Mouse (Mus musculus) CH12.LX (cell line): ENCODE data around the gene Rsrp1. TPM values are rescaled to one million over a fixed set of nuclear protein-coding genes. Genes with fewer than 3 reads are reported as not detected.

Experiments used
- DNase-seq: peaks from one replicate; pipeline ENCODE4 v3.0.0-alpha.2; 2013; ENCODE audit errors: extremely low read depth
- H3K27ac ChIP-seq: 2 replicates; pipeline ENCODE4 v1.5.1; 2012; ENCODE audit warnings: low read depth, mild to moderate bottlenecking, control low read depth, moderate library complexity; ENCODE audit not compliant: insufficient read depth
- H3K27me3 ChIP-seq: replicated peaks from 2 replicates; pipeline ENCODE3; 2012; ENCODE audit warnings: inconsistent platforms
- H3K36me3 ChIP-seq, 2 experiments: replicated peaks in 1 of 2; 2 replicates each; pipeline versions ENCODE3 to v1.6.1; 2012; ENCODE audit warnings: inconsistent platforms in 1 of 2, low read length in 1 of 2, mild to moderate bottlenecking in 1 of 2, mixed read lengths in 1 of 2, moderate library complexity in 1 of 2; ENCODE audit not compliant: control insufficient read depth in 1 of 2, insufficient read depth in 1 of 2
- H3K4me1 ChIP-seq, 2 experiments: 2 replicates each; pipeline ENCODE4 v1.6.1; 2012; ENCODE audit warnings: inconsistent platforms in 1 of 2, moderate library complexity in 1 of 2; ENCODE audit not compliant: insufficient read depth in 2 of 2, control insufficient read depth in 1 of 2
- H3K4me2 ChIP-seq: 2 replicates; pipeline ENCODE4 v1.6.1; 2012; ENCODE audit warnings: low read depth, mild to moderate bottlenecking, control low read depth; ENCODE audit not compliant: poor library complexity, insufficient read depth, severe bottlenecking
- H3K4me3 ChIP-seq, 3 experiments: fragments of 150-350 bp in 1 of 3; sonication (generic) in 1 of 3; replicated peaks in 1 of 3; 2 replicates each; pipeline versions ENCODE3 to v1.5.1; 2011 to 2012; ENCODE audit warnings: low read depth in 2 of 3, low read length in 2 of 3, mild to moderate bottlenecking in 2 of 3, moderate library complexity in 2 of 3, control low read depth in 1 of 3, improper control_type of control experiment in 1 of 3, inconsistent platforms in 1 of 3, mixed read lengths in 1 of 3; ENCODE audit not compliant: poor library complexity in 1 of 3
- H3K79me2 ChIP-seq: replicated peaks from 2 replicates; pipeline ENCODE4 v1.6.1; 2012; ENCODE audit warnings: mild to moderate bottlenecking, moderate library complexity; ENCODE audit not compliant: control insufficient read depth, poor library complexity, insufficient read depth, severe bottlenecking; ENCODE audit errors: extremely low read depth
- H3K9ac ChIP-seq: 2 replicates; pipeline ENCODE4 v1.6.1; 2012; ENCODE audit warnings: low read depth, mild to moderate bottlenecking, control low read depth, moderate library complexity; ENCODE audit not compliant: insufficient read depth
- H3K9me3 ChIP-seq: replicated peaks from 2 replicates; pipeline ENCODE3; 2012; ENCODE audit warnings: low read length, inconsistent platforms, mixed read lengths
- BHLHE40 ChIP-seq: IDR thresholded peaks from 2 replicates; pipeline ENCODE4 v1.6.1; 2011; ENCODE audit warnings: mild to moderate bottlenecking, low read depth, low read length, improper control_type of control experiment
- CTCF ChIP-seq, 2 experiments: IDR thresholded peaks in 1 of 2; conservative IDR thresholded peaks in 1 of 2; 2 replicates each; pipeline ENCODE4 v1.5.1; 2011 to 2012; ENCODE audit warnings: low read depth in 2 of 2, low read length in 2 of 2, improper control_type of control experiment in 1 of 2, inconsistent platforms in 1 of 2, mild to moderate bottlenecking in 1 of 2, moderate library complexity in 1 of 2
- ELF1 ChIP-seq: IDR thresholded peaks from 2 replicates; pipeline ENCODE4 v1.6.1; 2014; ENCODE audit warnings: low read depth, mild to moderate bottlenecking, inconsistent platforms, low read length, improper control_type of control experiment
- IRF4 ChIP-seq: IDR thresholded peaks from 2 replicates; pipeline ENCODE4 v1.6.1; 2014; ENCODE audit warnings: low read depth, mild to moderate bottlenecking, inconsistent platforms, low read length, improper control_type of control experiment
- MAFK ChIP-seq: IDR thresholded peaks from 2 replicates; pipeline ENCODE4 v1.6.1; 2011; ENCODE audit warnings: low read length, improper control_type of control experiment; ENCODE audit not compliant: insufficient replicate concordance
- MAX ChIP-seq: IDR thresholded peaks from 2 replicates; pipeline ENCODE4 v1.6.1; 2011; ENCODE audit warnings: low read length, improper control_type of control experiment
- MAZ ChIP-seq: IDR thresholded peaks from 2 replicates; pipeline ENCODE4 v1.6.1; 2012; ENCODE audit warnings: low read depth, mild to moderate bottlenecking, inconsistent platforms, low read length, improper control_type of control experiment, moderate library complexity
- MEF2A ChIP-seq: IDR thresholded peaks from 2 replicates; pipeline ENCODE4 v1.6.1; 2014; ENCODE audit warnings: low read depth, mild to moderate bottlenecking, inconsistent platforms, low read length, improper control_type of control experiment, borderline replicate concordance
- NELFE ChIP-seq: IDR thresholded peaks from 2 replicates; pipeline ENCODE4 v1.6.1; 2011; ENCODE audit warnings: low read depth, low read length, improper control_type of control experiment
- PAX5 ChIP-seq: IDR thresholded peaks from 2 replicates; pipeline ENCODE4 v1.6.1; 2012; ENCODE audit warnings: low read length, inconsistent platforms, mixed read lengths
- RCOR1 ChIP-seq: conservative IDR thresholded peaks from 2 replicates; pipeline ENCODE4 v1.6.1; 2012; ENCODE audit warnings: low read depth, mild to moderate bottlenecking, inconsistent platforms, low read length, improper control_type of control experiment
- SMC3 ChIP-seq: IDR thresholded peaks from 2 replicates; pipeline ENCODE4 v1.6.1; 2011; ENCODE audit warnings: low read depth, low read length, improper control_type of control experiment
- USF2 ChIP-seq: conservative IDR thresholded peaks from 2 replicates; pipeline ENCODE4 v1.6.1; 2011; ENCODE audit warnings: low read depth, low read length, improper control_type of control experiment
- ZC3H11A ChIP-seq: IDR thresholded peaks from 2 replicates; pipeline ENCODE4 v1.6.1; 2012; ENCODE audit warnings: low read depth, mild to moderate bottlenecking, inconsistent platforms, low read length, improper control_type of control experiment
- dilution Hi-C: fragments of 300-500 bp; cut with MboI; formaldehyde crosslinking; loops from 2 replicates; pipeline ENCODE4 v1.14.3; 2020; ENCODE audit warnings: low sequenced_read_pairs; ENCODE audit not compliant: extremely low pct_unique_long_range_greater_than_20kb, extremely low pct_ligation_motif_present
- in situ Hi-C: fragments of 300-500 bp; cut with MboI; formaldehyde crosslinking; loops from 3 replicates; pipeline ENCODE4 v1.14.3; 2019; ENCODE audit warnings: low sequenced_read_pairs, low pct_ligation_motif_present, low pct_unique_long_range_greater_than_20kb, mixed read lengths
- polyA plus RNA-seq: library from polyadenylated mRNA; unstranded; fragments of >175 nt; gene quantifications from 2 replicates; pipeline ENCODE4 v1.2.1, GENCODE M21; 2012; ENCODE audit warnings: low read depth; ENCODE audit not compliant: insufficient read length
- total RNA-seq, 2 experiments: library from RNA; depleted of rRNA; stranded (reverse); fragments of 300-350 nt in 1 of 2; fragments of >200 nt in 1 of 2; gene quantifications; 2 replicates each; pipeline ENCODE4 v1.2.3; 2012 to 2014

Rsrp1 gene
- total and polyA plus RNA-seq, 3 experiments = 51.2 to 69.4 (median 61.3) TPM

DNA sequence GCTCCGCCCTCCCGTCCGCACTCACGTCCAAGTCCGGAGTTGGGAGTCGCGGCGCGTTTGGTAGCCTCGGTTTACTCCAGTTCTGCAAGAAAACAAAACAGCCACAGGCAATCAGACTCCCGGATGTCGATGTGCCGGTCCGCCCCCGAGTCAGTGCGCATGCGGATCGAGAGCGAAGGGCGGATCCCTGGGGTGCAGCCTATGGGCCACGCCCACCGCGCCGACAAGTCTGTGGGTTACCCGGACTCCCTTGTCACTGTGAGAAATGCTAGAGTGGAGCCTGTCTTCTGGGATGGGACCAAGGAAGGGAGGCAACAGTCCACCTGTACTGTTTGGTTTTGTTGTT is 8.6 kb upstream of the Rsrp1 start, which contains the start of gene Tmem50a (continued):
- TF ChIP-seq MEF2A (no peak), CTCF (conservative IDR thresholded peaks at IDR 0.05 in 1 of 2, IDR thresholded peaks at IDR 0.05 in 1 of 2; ENCODE audit: low read depth in 2 of 2, low read length in 2 of 2) (no peak), ELF1 (peak; percentile 61), USF2 (no peak), NELFE (peak; percentile 67), ZC3H11A (no peak), PAX5 (no peak), RCOR1 (no peak)

DNA sequence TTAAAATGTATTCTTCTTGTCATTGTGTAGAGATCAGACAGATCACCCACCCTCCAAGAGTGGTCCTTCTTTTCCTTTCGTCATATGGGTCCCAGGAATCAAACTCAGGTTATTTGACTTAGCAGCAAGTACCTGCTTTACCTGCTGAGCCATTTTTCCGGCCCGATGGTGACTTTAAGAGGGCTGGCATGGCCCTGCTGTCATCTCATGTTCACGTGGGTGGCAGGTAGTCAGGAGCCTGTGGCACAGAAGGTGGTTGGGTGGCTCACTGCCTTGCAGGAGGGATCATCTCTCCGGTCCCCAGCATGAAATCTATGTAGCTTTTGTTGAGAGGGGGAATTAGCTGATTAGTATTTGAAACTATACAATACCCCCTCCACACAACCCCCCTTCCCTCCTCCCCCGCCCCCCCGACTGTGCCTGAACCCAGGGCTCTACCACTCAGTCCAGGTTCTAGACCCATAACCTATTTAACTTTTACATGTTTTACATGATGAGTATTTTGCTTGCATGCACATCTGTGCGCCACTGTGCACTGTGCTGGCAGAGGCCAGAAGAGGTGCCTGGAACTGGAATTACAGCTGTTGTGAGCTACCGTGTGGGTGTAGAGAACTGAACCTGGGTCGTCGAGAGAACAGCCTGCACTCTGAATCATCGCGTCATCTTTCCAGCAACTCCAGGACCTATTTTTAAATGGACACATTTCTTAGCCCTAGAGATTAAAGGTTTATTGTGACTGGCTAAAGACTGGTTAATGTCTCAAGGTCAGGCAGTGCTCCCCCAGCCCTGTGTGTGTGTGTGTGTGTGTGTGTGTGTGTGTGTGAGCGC is 8.0 kb upstream of the Rsrp1 start:
- H3K4me1 ChIP-seq = peaks cover 9 to 48% of the 10 kb centered on the region in 2 experiments
- TF ChIP-seq CTCF (conservative IDR thresholded peaks at IDR 0.05 in 1 of 2, IDR thresholded peaks at IDR 0.05 in 1 of 2; ENCODE audit: low read depth in 2 of 2, low read length in 2 of 2) = no peak
- no peak for TF ChIP-seq RCOR1
- no peak for TF ChIP-seq MAX
- no peak for TF ChIP-seq SMC3
- no peak for TF ChIP-seq MAFK
- no peak for TF ChIP-seq PAX5
- TF ChIP-seq, all 38 proteins: peak for 0
- peaks cover 0 to 7% of the 10 kb centered on the region in 2 experiments for H3K36me3 ChIP-seq
- no peak for DNase-seq
- peak overlapping the region; percentile 75 to 100 (median 93) for H3K4me3 ChIP-seq
- H3K79me2 ChIP-seq = peaks cover 14% of the 10 kb centered on the region
- 0 out of 2 replicates have a peak overlapping the region, but pooled peaks have one; percentile 16 for H3K9ac ChIP-seq
- dilution Hi-C loops = no loop called here
- H3K27ac ChIP-seq = no peak overlapping the region; the same call in 1 of the 2 replicates
- in situ Hi-C loops = no loop called here
- no peaks in the 10 kb centered on the region for H3K27me3 ChIP-seq
- H3K9me3 ChIP-seq = no peaks in the 10 kb centered on the region
- H3K4me2 ChIP-seq = peak overlapping the region; percentile 64; the same call in 1 of the 2 replicates

DNA sequence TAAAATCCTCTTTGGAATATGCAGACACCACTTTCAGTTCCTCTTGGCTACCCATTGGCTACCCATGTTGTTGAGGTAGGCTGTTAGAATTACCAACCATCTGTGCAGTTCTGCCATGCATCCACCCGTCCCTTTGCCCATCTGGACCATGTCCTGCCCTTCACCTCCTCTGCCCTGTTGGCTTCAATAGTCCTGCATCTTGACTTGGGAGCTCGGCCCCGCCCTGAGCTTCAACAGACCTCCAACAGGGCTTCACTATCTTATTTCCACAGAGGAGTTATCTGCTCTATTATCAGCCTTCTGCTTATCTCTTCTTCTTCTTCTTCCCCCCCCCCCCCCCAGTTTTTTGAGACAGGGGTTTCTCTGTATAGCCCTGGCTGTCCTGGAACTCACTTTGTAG is 6.2 kb upstream of the Rsrp1 start:
- TF ChIP-seq BHLHE40 (no peak), IRF4 (peak; percentile 57; the same call in 1 of the 2 replicates), MAZ (no peak)

More for the DNA sequence above, 6.2 kb upstream of the Rsrp1 start:
- H3K79me2 ChIP-seq = peaks cover 14% of the 10 kb centered on the region
- H3K9me3 ChIP-seq = no peaks in the 10 kb centered on the region
- H3K27me3 ChIP-seq = no peaks in the 10 kb centered on the region
- no peak overlapping the region for H3K9ac ChIP-seq
- in situ Hi-C loops (no loop called here), dilution Hi-C loops (no loop called here)
- H3K4me1 ChIP-seq = peaks cover 9 to 58% of the 10 kb centered on the region in 2 experiments
- no peak overlapping the region for H3K4me3 ChIP-seq
- no peak overlapping the region for H3K4me2 ChIP-seq
- no peak overlapping the region for H3K27ac ChIP-seq
- H3K36me3 ChIP-seq = no peaks in the 10 kb centered on the region
- no peak for DNase-seq
